Mouse (Mus musculus): ENCODE data around the gene Btbd11. TPM values are rescaled to one million over a fixed set of nuclear protein-coding genes. Genes with fewer than 3 reads are reported as not detected.

The Btbd11 gene
- polyA plus RNA-seq, 1 experiment = 1.8 TPM

GRCm38 (mm10) chr10:85475642-85476345 lies 89.2 kb downstream of the Btbd11 start:
- Histone ChIP-seq H3K27ac (ENCODE audit: insufficient read depth, low read depth, low read length) (no peak overlapping the region), H3K4me1 (ENCODE audit: control insufficient read depth, insufficient read depth, insufficient read length, low read length) (no peaks in the 10 kb centered on the region), H3K27me3 (ENCODE audit: control insufficient read depth, insufficient read depth, low read length) (no peaks in the 10 kb centered on the region), H3K4me3 (ENCODE audit: low read depth, low read length) (no peak overlapping the region), H3K36me3 (ENCODE audit: control insufficient read depth, insufficient read depth, low read length) (no peaks in the 10 kb centered on the region)
- TF ChIP-seq CTCF (IDR thresholded peaks at IDR 0.05; ENCODE audit: extremely low read depth, insufficient read length, insufficient replicate concordance, low read depth, low read length) (no peak), POLR2A (IDR thresholded peaks at IDR 0.05; ENCODE audit: low read depth, low read length) (no peak)
- 87% methylated on average over 9 of the region's 9 CpGs for WGBS

GRCm38 (mm10) chr10:85479959-85480625 lies 93.5 kb downstream of the Btbd11 start:
- H3K27me3 ChIP-seq (ENCODE audit: control insufficient read depth, insufficient read depth, low read length) = no peaks in the 10 kb centered on the region
- H3K36me3 ChIP-seq (ENCODE audit: control insufficient read depth, insufficient read depth, low read length) = no peaks in the 10 kb centered on the region
- TF ChIP-seq CTCF (IDR thresholded peaks at IDR 0.05; ENCODE audit: extremely low read depth, insufficient read length, insufficient replicate concordance, low read depth, low read length) (no peak), POLR2A (IDR thresholded peaks at IDR 0.05; ENCODE audit: low read depth, low read length) (no peak)
- 47% methylated on average over 6 of the region's 6 CpGs for WGBS
- no peak overlapping the region for H3K4me3 ChIP-seq (ENCODE audit: low read depth, low read length)
- no peak overlapping the region for H3K27ac ChIP-seq (ENCODE audit: insufficient read depth, low read depth, low read length)
- no peaks in the 10 kb centered on the region for H3K4me1 ChIP-seq (ENCODE audit: control insufficient read depth, insufficient read depth, insufficient read length, low read length)

DNA sequence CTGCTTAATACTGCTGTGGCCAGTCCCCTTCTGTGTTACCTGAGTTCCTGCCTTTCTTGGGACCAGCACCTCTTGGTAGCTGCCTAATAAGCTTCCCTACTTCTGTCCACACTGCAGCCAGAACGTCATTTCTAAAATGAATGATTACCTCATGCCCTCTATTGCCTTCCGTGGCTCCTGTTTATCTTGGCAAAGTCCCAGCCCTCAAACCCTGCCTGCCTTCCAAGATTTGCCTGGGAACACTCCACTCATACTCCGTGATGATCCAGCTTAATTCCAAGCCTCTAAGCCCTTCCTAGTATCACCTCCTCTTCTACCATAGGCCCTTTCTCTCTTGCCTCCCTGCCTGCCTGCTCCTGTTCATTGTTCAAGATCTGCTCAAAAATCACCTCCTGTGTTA lies 94.5 kb downstream of the Btbd11 start:
- H3K36me3 ChIP-seq (ENCODE audit: control insufficient read depth, insufficient read depth, low read length) = no peaks in the 10 kb centered on the region
- WGBS = 10% methylated on average over 3 of the region's 3 CpGs
- H3K4me1 ChIP-seq (ENCODE audit: control insufficient read depth, insufficient read depth, insufficient read length, low read length) = no peaks in the 10 kb centered on the region
- no peaks in the 10 kb centered on the region for H3K27me3 ChIP-seq (ENCODE audit: control insufficient read depth, insufficient read depth, low read length)
- TF ChIP-seq POLR2A (IDR thresholded peaks at IDR 0.05; ENCODE audit: low read depth, low read length) (no peak), CTCF (IDR thresholded peaks at IDR 0.05; ENCODE audit: extremely low read depth, insufficient read length, insufficient replicate concordance, low read depth, low read length) (no peak)
- no peak overlapping the region for H3K27ac ChIP-seq (ENCODE audit: insufficient read depth, low read depth, low read length)
- no peak overlapping the region for H3K4me3 ChIP-seq (ENCODE audit: low read depth, low read length)

- H3K4me1 ChIP-seq (ENCODE audit: control insufficient read depth, insufficient read depth, insufficient read length, low read length) = no peaks in the 10 kb centered on the region
- TF ChIP-seq CTCF (IDR thresholded peaks at IDR 0.05; ENCODE audit: extremely low read depth, insufficient read length, insufficient replicate concordance, low read depth, low read length) (no peak), POLR2A (IDR thresholded peaks at IDR 0.05; ENCODE audit: low read depth, low read length) (no peak)
- H3K27me3 ChIP-seq (ENCODE audit: control insufficient read depth, insufficient read depth, low read length) = no peaks in the 10 kb centered on the region
- H3K36me3 ChIP-seq (ENCODE audit: control insufficient read depth, insufficient read depth, low read length) = no peaks in the 10 kb centered on the region
- H3K4me3 ChIP-seq (ENCODE audit: low read depth, low read length) = no peak overlapping the region
- 55% methylated on average over 4 of the region's 4 CpGs for WGBS
- H3K27ac ChIP-seq (ENCODE audit: insufficient read depth, low read depth, low read length) = no peak overlapping the region
Observed at GRCm38 (mm10) chr10:85482064-85482473, 95.5 kb downstream of the Btbd11 start.

DNA sequence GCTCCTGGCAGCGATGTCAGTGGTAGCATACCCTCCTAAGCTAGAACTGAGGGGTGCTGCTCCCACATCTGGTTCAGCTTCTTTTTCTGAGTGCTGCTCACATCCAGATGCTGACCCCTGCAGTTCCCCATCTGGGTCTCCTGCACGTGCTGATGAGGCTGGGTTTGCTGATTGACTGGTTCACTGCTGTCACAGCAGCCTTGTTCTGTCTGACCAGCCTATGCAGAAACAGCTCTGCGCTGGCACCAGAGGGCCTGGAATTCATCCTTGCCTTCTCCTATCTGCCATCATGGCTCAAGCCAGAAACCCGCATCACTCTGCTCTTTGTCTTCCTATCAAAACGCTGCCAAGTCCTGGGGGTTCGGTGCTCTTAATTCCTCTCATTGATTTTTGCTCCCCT lies 95.9 kb downstream of the Btbd11 start:
- Histone ChIP-seq H3K4me3 (ENCODE audit: low read depth, low read length) (no peak overlapping the region), H3K4me1 (ENCODE audit: control insufficient read depth, insufficient read depth, insufficient read length, low read length) (no peaks in the 10 kb centered on the region), H3K27me3 (ENCODE audit: control insufficient read depth, insufficient read depth, low read length) (no peaks in the 10 kb centered on the region), H3K27ac (ENCODE audit: insufficient read depth, low read depth, low read length) (no peak overlapping the region), H3K36me3 (ENCODE audit: control insufficient read depth, insufficient read depth, low read length) (no peaks in the 10 kb centered on the region)
- TF ChIP-seq POLR2A (IDR thresholded peaks at IDR 0.05; ENCODE audit: low read depth, low read length) = no peak
- no peak for TF ChIP-seq CTCF (IDR thresholded peaks at IDR 0.05; ENCODE audit: extremely low read depth, insufficient read length, insufficient replicate concordance, low read depth, low read length)
- 42% methylated on average over 6 of the region's 6 CpGs for WGBS

DNA sequence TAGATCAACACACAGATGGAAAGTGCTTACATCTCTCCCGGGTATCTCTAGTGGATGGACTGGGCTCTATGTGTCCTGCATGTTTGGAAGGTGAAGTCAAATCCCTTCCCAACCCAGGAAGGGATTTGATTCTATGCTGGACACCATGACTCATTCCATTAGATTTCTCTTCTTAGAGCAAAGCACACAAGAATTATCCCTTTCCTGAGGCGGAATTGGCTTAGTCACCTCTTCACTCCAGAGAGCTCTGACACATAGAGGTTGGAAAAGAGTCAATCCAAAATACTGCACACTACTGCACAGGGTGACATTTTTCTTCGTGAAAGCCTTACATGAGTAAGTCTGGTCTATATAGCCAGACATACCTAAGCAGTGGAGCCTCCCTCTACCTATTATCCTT lies 99.8 kb downstream of the Btbd11 start:
- WGBS = 82% methylated on average over 3 of the region's 3 CpGs

DNA sequence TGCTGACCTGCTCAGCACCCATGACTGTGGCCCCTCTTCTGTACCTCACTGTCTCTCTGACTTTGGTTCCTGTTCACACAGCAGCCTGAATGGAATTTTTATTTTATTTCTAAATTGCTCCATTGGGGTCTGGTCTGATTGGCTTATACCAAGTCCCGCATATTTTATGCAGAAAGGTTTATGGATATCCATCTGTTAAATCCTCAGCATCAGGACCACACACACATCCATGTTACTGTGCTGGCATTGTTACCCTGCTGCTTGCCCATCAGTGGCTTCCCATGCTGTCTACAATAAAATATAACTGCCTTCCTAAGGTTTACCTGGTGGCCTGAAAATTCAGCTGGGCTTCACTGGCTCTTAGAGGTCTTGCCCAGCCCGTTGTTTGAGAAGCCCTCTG lies 106.0 kb downstream of the Btbd11 start:
- H3K27ac ChIP-seq (ENCODE audit: insufficient read depth, low read depth, low read length) = no peak overlapping the region
- 84% methylated on average over 2 of the region's 2 CpGs for WGBS
- no peak overlapping the region for H3K4me3 ChIP-seq (ENCODE audit: low read depth, low read length)
- H3K4me1 ChIP-seq (ENCODE audit: control insufficient read depth, insufficient read depth, insufficient read length, low read length) = no peaks in the 10 kb centered on the region
- TF ChIP-seq CTCF (IDR thresholded peaks at IDR 0.05; ENCODE audit: extremely low read depth, insufficient read length, insufficient replicate concordance, low read depth, low read length) (no peak), POLR2A (IDR thresholded peaks at IDR 0.05; ENCODE audit: low read depth, low read length) (no peak)
- no peaks in the 10 kb centered on the region for H3K27me3 ChIP-seq (ENCODE audit: control insufficient read depth, insufficient read depth, low read length)
- no peaks in the 10 kb centered on the region for H3K36me3 ChIP-seq (ENCODE audit: control insufficient read depth, insufficient read depth, low read length)

More for the DNA sequence above, 99.8 kb downstream of the Btbd11 start:
- H3K27me3 ChIP-seq (ENCODE audit: control insufficient read depth, insufficient read depth, low read length) = no peaks in the 10 kb centered on the region
- TF ChIP-seq POLR2A (IDR thresholded peaks at IDR 0.05; ENCODE audit: low read depth, low read length) = no peak
- no peak for TF ChIP-seq CTCF (IDR thresholded peaks at IDR 0.05; ENCODE audit: extremely low read depth, insufficient read length, insufficient replicate concordance, low read depth, low read length)
- no peaks in the 10 kb centered on the region for H3K36me3 ChIP-seq (ENCODE audit: control insufficient read depth, insufficient read depth, low read length)
- no peak overlapping the region for H3K4me3 ChIP-seq (ENCODE audit: low read depth, low read length)
- no peak overlapping the region for H3K27ac ChIP-seq (ENCODE audit: insufficient read depth, low read depth, low read length)
- H3K4me1 ChIP-seq (ENCODE audit: control insufficient read depth, insufficient read depth, insufficient read length, low read length) = no peaks in the 10 kb centered on the region

Data from small intestine, adult 2 months (tissue).